Mouse (Mus musculus): ENCODE measurements around the gene Znhit6.

- TF ChIP-seq GATA1 (IDR thresholded peaks at IDR 0.05; ENCODE audit: low read length) (peak; percentile 49), TAL1 (IDR thresholded peaks at IDR 0.05; ENCODE audit: low read length) (no peak)
Measured at GRCm38 (mm10) chr3:145590562-145590961, 14.6 kb downstream of the Znhit6 start.
